Mouse (Mus musculus) small intestine, adult 2 months (tissue): ENCODE measurements at regions not wholly inside any gene's neighbourhood (a gene's known extent, or its start where the extent isn't known, plus 50 kb on each side); places are given as distances from the start of the nearest gene placed in this dataset.

Experiments
- CTCF ChIP-seq: fragments of 200-500 bp; IDR thresholded peaks from 2 replicates; pipeline ENCODE4 v1.5.1; 2012; ENCODE audit warnings: low read depth, mild to moderate bottlenecking, control low read depth, inconsistent platforms, low read length, moderate library complexity, mixed read lengths; ENCODE audit not compliant: insufficient replicate concordance, insufficient read length; ENCODE audit errors: extremely low read depth
- POLR2A ChIP-seq: fragments of 200-500 bp; IDR thresholded peaks from 2 replicates; pipeline ENCODE4 v1.6.1; 2012; ENCODE audit warnings: low read depth, mild to moderate bottlenecking, control low read depth, inconsistent platforms, low read length, moderate library complexity

- TF ChIP-seq POLR2A (no peak), CTCF (no peak)
These were observed 132.1 kb upstream of the Fat4 start for GRCm38 (mm10) chr3:38754632-38755123.
